13 mouse cellular contexts compared by ENCODE assay signal in genomic region chr12:25891391-25892167, GRCm38 (mm10).
DNase-seq lines count a peak whose midpoint lies in the region; ATAC-seq and TF ChIP-seq lines count a peak whose summit lies in the region.
"Had no signal": no experiment of that assay in that cellular context is flagged by ENCODE, and none has a peak within 500 bp of the region (broad histone marks: within the 10 kb centered on the region; RNA-seq: fewer than 3 reads in every experiment).

No protein-coding gene starts in this region.

- H3K4me3 ChIP-seq in kidney, postnatal 0 days (replicated peaks; ENCODE audit: low read depth, low read length) = no peak overlapping the region
- H3K4me3 ChIP-seq: kidney, embryonic 15.5 days; midbrain, embryonic 15.5 days had no signal

- no peak overlapping the region for H3K9ac ChIP-seq in kidney, postnatal 0 days (ENCODE audit: low read depth, low read length)
- H3K9ac ChIP-seq: hindbrain, embryonic 14.5 days; kidney, embryonic 15.5 days; midbrain, embryonic 15.5 days had no signal

- H3K4me1 ChIP-seq in kidney, postnatal 0 days (replicated peaks; ENCODE audit: insufficient read depth, low read length) = no peaks in the 10 kb centered on the region
- H3K4me1 ChIP-seq: kidney, embryonic 15.5 days; midbrain, embryonic 15.5 days had no signal

- TF ChIP-seq CTCF in kidney, postnatal 0 days (IDR thresholded peaks at IDR 0.05; ENCODE audit: low read depth) = peak; percentile 31; the same call in 1 of the 2 replicates

- H3K27ac ChIP-seq in kidney, postnatal 0 days = no peak overlapping the region
- H3K27ac ChIP-seq: hindbrain, embryonic 14.5 days; kidney, embryonic 15.5 days; midbrain, embryonic 15.5 days had no signal

- no peaks in the 10 kb centered on the region for H3K9me3 ChIP-seq in kidney, postnatal 0 days (replicated peaks; ENCODE audit: low read length)
- H3K9me3 ChIP-seq: kidney, embryonic 15.5 days; midbrain, embryonic 15.5 days had no signal

- WGBS in kidney, postnatal 0 days = 66% methylated on average over 4 of the region's 4 CpGs

- no peaks in the 10 kb centered on the region for H3K36me3 ChIP-seq in kidney, postnatal 0 days (ENCODE audit: insufficient read depth, low read length)
- H3K36me3 ChIP-seq: kidney, embryonic 15.5 days; midbrain, embryonic 15.5 days had no signal

- no peaks in the 10 kb centered on the region for H3K27me3 ChIP-seq in kidney, postnatal 0 days (ENCODE audit: insufficient read depth, low read length)
- H3K27me3 ChIP-seq: kidney, embryonic 15.5 days; midbrain, embryonic 15.5 days had no signal

- peak; percentile 39 for DNase-seq in CD4-positive, CD25-positive, alpha-beta regulatory T cell, adult 2 months (ENCODE audit: low read depth, low spot score)
- no peak for DNase-seq in kidney, postnatal 0 days (ENCODE audit: low spot score)
- DNase-seq in kidney, postnatal 10 days = no peak
- DNase-seq in thymus, postnatal 25 days = peak; percentile 2
- no peak for DNase-seq in thymus, adult 18-20 months
- DNase-seq in c-Kit-positive CD71-positive TER-119-positive erythroid progenitor cells, embryonic 14.5 days (ENCODE audit: low spot score) = no peak
- no peak for DNase-seq in layer of hippocampus, adult 18-20 months (ENCODE audit: low spot score in 2 of 2)
- DNase-seq: cerebellum, postnatal 36 days; lung, adult 2 months had no signal

- ATAC-seq in CD4-positive, CD25-positive, alpha-beta regulatory T cell, adult 4 months = no peak
- no peak for ATAC-seq in kidney, postnatal 0 days (replicated peaks; ENCODE audit: low FRiP score, low read depth)
- ATAC-seq: midbrain, embryonic 15.5 days had no signal

- H3K4me2 ChIP-seq in kidney, postnatal 0 days (ENCODE audit: low read length) = no peak overlapping the region
- H3K4me2 ChIP-seq: hindbrain, embryonic 14.5 days; kidney, embryonic 15.5 days; midbrain, embryonic 15.5 days had no signal

Comparison
In these comparisons a context has a peak if more than half of its experiments do, and no peak if none do; other contexts are left out.
1. DNase-seq: peak in CD4-positive, CD25-positive, alpha-beta regulatory T cell, adult 2 months (single experiment) and thymus, postnatal 25 days (single experiment); none in kidney, postnatal 0 days (single experiment), kidney, postnatal 10 days (single experiment), thymus, adult 18-20 months (0 of 2), c-Kit-positive CD71-positive TER-119-positive erythroid progenitor cells, embryonic 14.5 days (single experiment) and layer of hippocampus, adult 18-20 months (0 of 2).